Mouse (Mus musculus): ENCODE results near the gene Midn. TPM values are rescaled to one million over a fixed set of nuclear protein-coding genes. Genes with fewer than 3 reads are reported as not detected.
A peak's percentile ranks its signal among the peaks of the same experiment; 100 is the strongest.

The Midn gene
- total RNA-seq, 2 experiments from 2014 or later, result 112 to 128 TPM

GRCm38 (mm10) chr10:80127920-80128319 lies 20.2 kb upstream of the Midn start:
- DNase-seq (ENCODE audit: low spot score in 2 of 2), result no peak

- peak; percentile 20 to 36 for DNase-seq (ENCODE audit: low spot score in 2 of 2)
These were observed 18.2 kb upstream of the Midn start for GRCm38 (mm10) chr10:80129846-80130245.

GRCm38 (mm10) chr10:80130403-80131031 lies 17.6 kb upstream of the Midn start:
- DNase-seq (ENCODE audit: low spot score in 2 of 2), result no peak

GRCm38 (mm10) chr10:80131316-80131951 lies 16.6 kb upstream of the Midn start:
- peak; percentile 66 to 76 for DNase-seq (ENCODE audit: low spot score in 2 of 2)

- peak in 1 of 2 experiments; percentile 48 for DNase-seq (ENCODE audit: low spot score in 2 of 2)
These were observed 16.1 kb upstream of the Midn start for GRCm38 (mm10) chr10:80131952-80132350.

GRCm38 (mm10) chr10:80133226-80133849 lies 14.7 kb upstream of the Midn start:
- peak; percentile 55 to 71 for DNase-seq (ENCODE audit: low spot score in 2 of 2)

GRCm38 (mm10) chr10:80134421-80134820 lies 13.7 kb upstream of the Midn start:
- peak in 1 of 2 experiments; percentile 17 for DNase-seq (ENCODE audit: low spot score in 2 of 2)

- no peak for DNase-seq (ENCODE audit: low spot score in 2 of 2)
These were observed 12.9 kb upstream of the Midn start for GRCm38 (mm10) chr10:80135161-80135560.

GRCm38 (mm10) chr10:80135641-80136040 lies 12.4 kb upstream of the Midn start:
- no peak for DNase-seq (ENCODE audit: low spot score in 2 of 2)

GRCm38 (mm10) chr10:80136179-80136951 lies 11.7 kb upstream of the Midn start:
- peak in 1 of 2 experiments; percentile 15 for DNase-seq (ENCODE audit: low spot score in 2 of 2)

- peak; percentile 55 to 64 for DNase-seq (ENCODE audit: low spot score in 2 of 2)
These were observed 11.0 kb upstream of the Midn start for GRCm38 (mm10) chr10:80136952-80137625.

- DNase-seq (ENCODE audit: low spot score in 2 of 2), result peak in 1 of 2 experiments; percentile 53
These were observed 10.2 kb upstream of the Midn start for GRCm38 (mm10) chr10:80137626-80138552.

- peak; percentile 69 to 79 for DNase-seq (ENCODE audit: low spot score in 2 of 2)
These were observed 9.3 kb upstream of the Midn start, which contains the start of gene Atp5d for GRCm38 (mm10) chr10:80138553-80139438. Atp5d (plus strand) TSS chr10:80138632.

GRCm38 (mm10) chr10:80139439-80139775 lies 8.7 kb upstream of the Midn start:
- peak in 1 of 2 experiments; percentile 55 for DNase-seq (ENCODE audit: low spot score in 2 of 2)

GRCm38 (mm10) chr10:80139975-80140665 lies 8.0 kb upstream of the Midn start:
- no peak for DNase-seq (ENCODE audit: low spot score in 2 of 2)

- DNase-seq (ENCODE audit: low spot score in 2 of 2), result no peak
These were observed 7.4 kb upstream of the Midn start, which contains the start of gene Cbarp for GRCm38 (mm10) chr10:80140666-80141035. Cbarp (minus strand) TSS chr10:80140835.

GRCm38 (mm10) chr10:80141243-80141642 lies 6.8 kb upstream of the Midn start:
- peak; percentile 93 to 95 for DNase-seq (ENCODE audit: low spot score in 2 of 2)
